Mouse (Mus musculus) liver, embryonic 14.5 days (tissue): ENCODE results near the gene Cebpa.

Experiments
- CTCF ChIP-seq: IDR thresholded peaks from 2 replicates; pipeline ENCODE4 v1.5.1; 2016; ENCODE audit warnings: antibody characterized with exemption, low read depth, control low read depth
- EP300 ChIP-seq: IDR thresholded peaks from 2 replicates; pipeline ENCODE4 v1.6.1; 2016; ENCODE audit warnings: antibody characterized with exemption, low read depth

DNA sequence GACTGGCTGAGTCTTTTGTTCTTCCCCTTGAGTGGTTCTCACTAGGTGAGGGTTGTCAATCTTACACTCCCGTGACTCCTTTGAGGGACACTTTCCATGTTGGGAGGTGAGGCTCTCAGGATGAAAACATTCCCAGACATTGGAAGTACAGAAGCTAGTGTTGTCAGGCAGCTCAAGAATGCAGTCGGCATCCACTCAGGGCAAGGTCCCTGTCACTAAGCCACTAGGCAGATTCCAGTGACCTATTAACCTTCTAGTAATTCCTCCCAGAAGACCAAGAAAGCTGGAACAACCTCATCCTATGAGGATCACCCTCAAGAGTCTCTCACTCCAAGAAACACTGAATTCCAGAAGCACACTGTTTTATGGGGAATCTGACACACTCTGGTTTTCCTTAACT is 11.0 kb upstream of the Cebpa start:
- no peak for TF ChIP-seq CTCF
- TF ChIP-seq EP300, result no peak
